Mouse (Mus musculus) liver, embryonic 13.5 days (tissue): ENCODE data around the gene Olfr959. TPM values are rescaled to one million over a fixed set of nuclear protein-coding genes. Genes with fewer than 3 reads are reported as not detected.

Experiments used
- ATAC-seq: fragments of 200-750 bp; cut with Nextera tagmentation; 2 replicates; pipeline ENCODE4 v1.8.0; 2017; ENCODE audit warnings: low read depth, mild to moderate bottlenecking, moderate number of reproducible peaks, moderate library complexity
- DNase-seq: peaks from one replicate; pipeline ENCODE4 v3.0.0; 2022
- H3K27ac ChIP-seq: fragments of 300-500 bp; sonication (generic); 2 replicates; pipeline ENCODE4 v1.5.1; 2015; ENCODE audit warnings: moderate library complexity, mild to moderate bottlenecking, inconsistent platforms
- H3K27me3 ChIP-seq: fragments of 300-500 bp; sonication (generic); 2 replicates; pipeline ENCODE4 v1.6.1; 2015; ENCODE audit warnings: mild to moderate bottlenecking, inconsistent platforms
- H3K36me3 ChIP-seq: fragments of 300-500 bp; sonication (generic); 2 replicates; pipeline ENCODE4 v1.6.1; 2015; ENCODE audit warnings: mild to moderate bottlenecking, inconsistent platforms
- H3K4me1 ChIP-seq: fragments of 300-500 bp; sonication (generic); replicated peaks from 2 replicates; pipeline ENCODE4 v1.6.1; 2015; ENCODE audit warnings: inconsistent platforms
- H3K4me2 ChIP-seq: fragments of 300-500 bp; sonication (generic); 2 replicates; pipeline ENCODE4 v1.6.1; 2015; ENCODE audit warnings: inconsistent platforms, mild to moderate bottlenecking, moderate library complexity
- H3K4me3 ChIP-seq: fragments of 300-500 bp; sonication (generic); replicated peaks from 2 replicates; pipeline ENCODE4 v1.5.1; 2015; ENCODE audit warnings: mild to moderate bottlenecking, inconsistent platforms
- H3K9ac ChIP-seq: fragments of 300-500 bp; sonication (generic); 2 replicates; pipeline ENCODE4 v1.6.1; 2015; ENCODE audit warnings: mild to moderate bottlenecking, inconsistent platforms
- H3K9me3 ChIP-seq: fragments of 300-500 bp; sonication (generic); replicated peaks from 2 replicates; pipeline ENCODE4 v1.6.1; 2016; ENCODE audit warnings: inconsistent platforms
- WGBS: fragments of 180-500 bp; shearing (Covaris S2); methylation state at CpG from one replicate; pipeline ENCODE4 v1.1.7; 2015; ENCODE audit not compliant: insufficient replicate concordance; 5-methylcytosine and 5-hydroxymethylcytosine counted together
- polyA plus RNA-seq: library from polyadenylated mRNA; unstranded; fragments of >200 nt; fragmentation: Nextera tagmentation; extraction: Ambion mirVana; gene quantifications from 2 replicates; pipeline ENCODE4 v1.2.1, GENCODE M21; 2015

The Olfr959 gene
- not detected in 2 replicates for polyA plus RNA-seq

DNA sequence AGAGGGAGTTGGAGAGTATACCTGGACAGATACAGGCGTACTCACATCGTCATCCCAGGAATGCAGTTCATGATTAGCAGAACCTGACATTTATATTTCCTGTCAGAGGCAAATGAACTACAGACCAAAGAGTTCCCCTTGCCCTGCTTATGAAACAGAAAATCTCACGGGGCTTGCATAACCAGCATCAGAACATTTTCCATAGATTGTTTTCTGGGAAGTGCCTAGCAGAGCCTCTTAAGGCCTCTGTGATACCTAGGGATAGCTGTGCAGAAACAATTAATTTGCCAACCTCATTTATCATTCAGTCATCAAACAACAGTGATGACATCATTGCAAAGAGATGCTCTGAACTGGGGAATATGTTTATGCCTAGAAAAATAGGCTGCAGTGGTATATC is at the start of gene Olfr959:
Gene Olfr959, minus strand, starts transcription at position 101 of the 400 bp plus-strand sequence.
- WGBS, result 56% methylated on average over 3 of the region's 3 CpGs
- no peak for ATAC-seq
- DNase-seq, result no peak

DNA sequence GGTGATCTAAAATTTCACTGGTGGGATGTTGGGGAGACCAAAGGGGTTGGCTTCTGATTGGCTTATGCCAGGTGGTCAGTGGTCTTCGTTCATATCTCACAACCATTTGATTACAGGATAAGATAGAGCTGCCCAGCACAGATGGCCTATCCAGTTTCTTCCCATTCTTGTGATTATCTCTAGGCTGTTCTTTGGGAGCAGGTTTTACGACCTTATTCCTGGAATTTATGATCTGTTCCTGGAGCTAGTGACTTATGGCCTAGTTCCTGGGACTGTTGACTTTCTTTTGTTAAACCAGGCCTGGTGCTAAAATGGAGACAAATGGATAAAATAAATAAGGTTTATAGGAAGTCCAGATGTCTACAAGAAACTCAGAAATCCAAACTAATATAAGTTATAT is 49.3 kb upstream of the Olfr959 start:
- Histone ChIP-seq H3K4me2 (no peak overlapping the region), H3K4me1 (no peaks in the 10 kb centered on the region), H3K36me3 (no peaks in the 10 kb centered on the region), H3K27ac (no peak overlapping the region), H3K9me3 (no peaks in the 10 kb centered on the region), H3K27me3 (no peaks in the 10 kb centered on the region), H3K4me3 (no peak overlapping the region), H3K9ac (no peak overlapping the region)
- no peak for ATAC-seq
- no peak for DNase-seq
- 32% methylated on average over 2 of the region's 2 CpGs for WGBS

More for the DNA sequence above, at the start of gene Olfr959:
- Histone ChIP-seq H3K27ac (no peak within 1 kb of the TSS), H3K9ac (no peak within 1 kb of the TSS), H3K36me3 (no peaks in the 10 kb centered on the region), H3K27me3 (no peaks in the 10 kb centered on the region), H3K4me1 (no peaks in the 10 kb centered on the region), H3K9me3 (no peaks in the 10 kb centered on the region), H3K4me3 (no peak within 1 kb of the TSS), H3K4me2 (no peak within 1 kb of the TSS)

GRCm38 (mm10) chr9:39623783-39624182 is 48.4 kb upstream of the Olfr959 start:
- H3K9me3 ChIP-seq, result no peaks in the 10 kb centered on the region
- ATAC-seq (no peak), DNase-seq (no peak)
- no peaks in the 10 kb centered on the region for H3K27me3 ChIP-seq
- no peak overlapping the region for H3K9ac ChIP-seq
- H3K4me1 ChIP-seq, result no peaks in the 10 kb centered on the region
- no peaks in the 10 kb centered on the region for H3K36me3 ChIP-seq
- 61% methylated on average over 3 of the region's 3 CpGs for WGBS
- no peak overlapping the region for H3K4me3 ChIP-seq
- H3K27ac ChIP-seq, result no peak overlapping the region
- H3K4me2 ChIP-seq, result no peak overlapping the region

DNA sequence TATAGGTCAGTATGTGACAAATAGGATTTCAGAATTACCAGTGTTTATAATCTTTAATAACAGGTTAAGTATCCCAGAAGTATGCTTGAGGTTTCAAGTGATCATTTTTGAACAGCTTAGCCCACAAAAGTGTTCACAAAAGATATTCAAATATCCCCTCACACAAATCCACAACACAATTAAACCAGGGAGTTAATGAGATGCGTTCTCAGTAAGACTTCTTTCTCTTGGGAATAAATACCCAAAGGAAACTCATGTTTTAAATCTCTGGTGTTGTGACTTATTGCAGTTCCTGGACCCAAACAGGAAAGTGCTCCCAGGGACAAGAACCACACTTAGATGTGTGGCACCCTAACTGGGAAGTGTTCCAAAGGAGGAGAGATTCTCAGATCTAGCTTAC is 45.7 kb upstream of the Olfr959 start, which contains the start of gene Olfr960:
Gene Olfr960, plus strand, starts transcription at position 301 of the 400 bp plus-strand sequence.
- Histone ChIP-seq H3K36me3 (no peaks in the 10 kb centered on the region), H3K4me3 (no peak within 1 kb of the TSS), H3K9me3 (no peaks in the 10 kb centered on the region), H3K4me1 (no peaks in the 10 kb centered on the region), H3K4me2 (no peak within 1 kb of the TSS), H3K9ac (no peak within 1 kb of the TSS), H3K27ac (no peak within 1 kb of the TSS), H3K27me3 (no peaks in the 10 kb centered on the region)
- 45% methylated on average over 1 of the region's 1 CpGs for WGBS
- DNase-seq, result no peak
- no peak for ATAC-seq

- H3K9ac ChIP-seq, result no peak overlapping the region
- no peak overlapping the region for H3K4me2 ChIP-seq
- DNase-seq (no peak), ATAC-seq (no peak)
- no peaks in the 10 kb centered on the region for H3K27me3 ChIP-seq
- no peak overlapping the region for H3K4me3 ChIP-seq
- no peak overlapping the region for H3K27ac ChIP-seq
- 49% methylated on average over 1 of the region's 1 CpGs for WGBS
- H3K4me1 ChIP-seq, result no peaks in the 10 kb centered on the region
- no peaks in the 10 kb centered on the region for H3K36me3 ChIP-seq
- no peaks in the 10 kb centered on the region for H3K9me3 ChIP-seq
Measured at GRCm38 (mm10) chr9:39611953-39612352, 36.6 kb upstream of the Olfr959 start.

- no peak within 1 kb of the TSS for H3K4me2 ChIP-seq
- H3K9me3 ChIP-seq, result no peaks in the 10 kb centered on the region
- H3K36me3 ChIP-seq, result no peaks in the 10 kb centered on the region
- ATAC-seq (no peak), DNase-seq (no peak)
- H3K27ac ChIP-seq, result no peak within 1 kb of the TSS
- 49% methylated on average over 3 of the region's 3 CpGs for WGBS
- no peaks in the 10 kb centered on the region for H3K27me3 ChIP-seq
- no peak within 1 kb of the TSS for H3K9ac ChIP-seq
- H3K4me3 ChIP-seq, result no peak within 1 kb of the TSS
- H3K4me1 ChIP-seq, result no peaks in the 10 kb centered on the region
Measured at GRCm38 (mm10) chr9:39610355-39610754, 35.0 kb upstream of the Olfr959 start, which contains the start of gene Olfr148. TSS of gene Olfr148 (plus strand) at chr9:39610655.

- Histone ChIP-seq H3K27me3 (peaks cover 7% of the 10 kb centered on the region; the same call in 1 of the 2 replicates), H3K4me2 (no peak overlapping the region), H3K9ac (no peak overlapping the region), H3K4me3 (no peak overlapping the region), H3K9me3 (no peaks in the 10 kb centered on the region), H3K27ac (no peak overlapping the region), H3K4me1 (no peaks in the 10 kb centered on the region), H3K36me3 (no peaks in the 10 kb centered on the region)
- DNase-seq (no peak), ATAC-seq (no peak)
Measured at GRCm38 (mm10) chr9:39608497-39608896, 33.1 kb upstream of the Olfr959 start.

- H3K9me3 ChIP-seq, result no peaks in the 10 kb centered on the region
- ATAC-seq (no peak), DNase-seq (no peak)
- H3K4me2 ChIP-seq, result peak within 1 kb of the TSS; percentile 24
- H3K9ac ChIP-seq, result no peak within 1 kb of the TSS
- no peak within 1 kb of the TSS for H3K27ac ChIP-seq
- H3K4me1 ChIP-seq, result no peaks in the 10 kb centered on the region
- peaks cover 17% of the 10 kb centered on the region; the same call in 1 of the 2 replicates for H3K27me3 ChIP-seq
- no peaks in the 10 kb centered on the region for H3K36me3 ChIP-seq
- WGBS, result 3% methylated on average over 8 of the region's 8 CpGs
- H3K4me3 ChIP-seq, result 0 out of 2 replicates have a peak within 1 kb of the TSS, but pooled peaks have one; percentile 12
Measured at GRCm38 (mm10) chr9:39603999-39604453, 28.7 kb upstream of the Olfr959 start, which contains the start of gene AW551984. TSS of gene AW551984 (minus strand) at chr9:39604403.

- ATAC-seq, result no peak
- WGBS, result 2% methylated on average over 9 of the region's 9 CpGs
- H3K4me3 ChIP-seq, result 0 out of 2 replicates have a peak overlapping the region, but pooled peaks have one; percentile 12
Measured at GRCm38 (mm10) chr9:39603333-39603845, 28.0 kb upstream of the Olfr959 start.

DNA sequence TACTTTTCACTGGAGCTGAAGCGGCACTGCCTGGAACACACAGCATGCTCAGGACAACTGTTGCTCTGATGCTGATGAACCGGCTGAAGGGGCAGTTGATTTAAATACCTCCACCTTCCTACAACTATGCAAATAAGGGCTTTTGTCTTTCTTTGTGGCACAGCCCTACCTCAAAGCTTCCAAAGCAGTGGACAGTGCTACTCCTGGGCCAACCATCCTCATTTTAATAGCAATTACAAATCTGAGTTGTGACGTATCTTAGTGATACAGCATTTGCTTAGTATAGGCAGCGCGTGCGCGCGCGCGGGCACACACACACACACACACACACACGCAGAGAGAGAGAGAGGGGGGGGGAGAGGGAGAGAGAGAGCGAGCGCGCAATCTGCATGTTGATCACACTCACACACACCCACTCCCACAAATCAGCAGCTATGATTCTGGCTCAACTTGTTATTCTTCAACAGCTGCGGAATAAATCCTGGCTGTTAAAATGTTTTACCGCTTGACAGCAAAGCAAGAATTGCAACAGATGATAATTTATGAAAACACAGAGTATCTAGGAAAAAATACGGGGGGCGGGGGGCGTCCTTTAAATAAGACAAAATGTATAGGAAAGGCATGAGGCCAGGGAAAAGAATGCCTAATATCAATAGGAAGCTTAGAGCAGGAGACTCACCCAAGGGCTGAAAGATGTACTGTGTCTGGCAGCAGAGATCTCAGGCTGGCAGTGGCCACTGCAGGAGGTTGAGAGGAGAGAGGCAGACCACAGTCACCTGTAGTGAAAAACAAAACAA is 27.4 kb upstream of the Olfr959 start:
- WGBS, result 1% methylated on average over 19 of the region's 19 CpGs
- no peak for DNase-seq
- no peak overlapping the region for H3K27ac ChIP-seq

More at GRCm38 (mm10) chr9:39603333-39603845, 28.0 kb upstream of the Olfr959 start:
- no peak for DNase-seq
- Histone ChIP-seq H3K9me3 (no peaks in the 10 kb centered on the region), H3K4me2 (peak overlapping the region; percentile 24), H3K27me3 (peaks cover 17% of the 10 kb centered on the region; the same call in 1 of the 2 replicates), H3K36me3 (no peaks in the 10 kb centered on the region), H3K9ac (no peak overlapping the region), H3K4me1 (no peaks in the 10 kb centered on the region), H3K27ac (no peak overlapping the region)

GRCm38 (mm10) chr9:39577050-39577449 is 1.7 kb upstream of the Olfr959 start:
- no peak overlapping the region for H3K4me2 ChIP-seq
- H3K9me3 ChIP-seq, result no peaks in the 10 kb centered on the region
- 63% methylated on average over 5 of the region's 5 CpGs for WGBS
- ATAC-seq (no peak), DNase-seq (no peak)
- H3K4me3 ChIP-seq, result no peak overlapping the region
- no peaks in the 10 kb centered on the region for H3K27me3 ChIP-seq
- H3K4me1 ChIP-seq, result no peaks in the 10 kb centered on the region
- H3K9ac ChIP-seq, result no peak overlapping the region
- no peaks in the 10 kb centered on the region for H3K36me3 ChIP-seq
- H3K27ac ChIP-seq, result no peak overlapping the region

More for the DNA sequence above, 27.4 kb upstream of the Olfr959 start:
- Histone ChIP-seq H3K9me3 (no peaks in the 10 kb centered on the region), H3K27me3 (peaks cover 17% of the 10 kb centered on the region; the same call in 1 of the 2 replicates), H3K36me3 (no peaks in the 10 kb centered on the region), H3K4me2 (peak overlapping the region; percentile 24), H3K4me3 (0 out of 2 replicates have a peak overlapping the region, but pooled peaks have one; percentile 12), H3K4me1 (no peaks in the 10 kb centered on the region), H3K9ac (no peak overlapping the region)
- ATAC-seq, result no peak
